Mouse (Mus musculus) liver, embryonic 11.5 days (tissue): ENCODE results near the gene Sit1. TPM values are rescaled to one million over a fixed set of nuclear protein-coding genes. Genes with fewer than 3 reads are reported as not detected.

Source experiments
- ATAC-seq: fragments of 200-750 bp; cut with Nextera tagmentation; replicated peaks from 2 replicates; pipeline ENCODE4 v1.8.0; 2017; ENCODE audit warnings: moderate number of reproducible peaks, mild to moderate bottlenecking, moderate TSS enrichment, moderate library complexity; ENCODE audit not compliant: low FRiP score
- DNase-seq: peaks from one replicate; pipeline ENCODE4 v3.0.0-alpha.2; 2017; ENCODE audit warnings: low spot score
- H3K27ac ChIP-seq: fragments of 300-500 bp; sonication (generic); 2 replicates; pipeline ENCODE4 v1.5.1; 2014; ENCODE audit warnings: mild to moderate bottlenecking, low read depth, low read length, control low read depth
- H3K27me3 ChIP-seq: fragments of 300-500 bp; sonication (generic); replicated peaks from 2 replicates; pipeline ENCODE4 v1.6.1; 2014; ENCODE audit warnings: low read length, mixed read lengths; ENCODE audit not compliant: control insufficient read depth, insufficient read depth
- H3K36me3 ChIP-seq: fragments of 300-500 bp; sonication (generic); 2 replicates; pipeline ENCODE4 v1.6.1; 2014; ENCODE audit warnings: mild to moderate bottlenecking, low read length, moderate library complexity, mixed read lengths; ENCODE audit not compliant: control insufficient read depth, insufficient read depth
- H3K4me1 ChIP-seq: fragments of 300-500 bp; sonication (generic); replicated peaks from 2 replicates; pipeline ENCODE4 v1.6.1; 2014; ENCODE audit warnings: low read length, mixed read lengths; ENCODE audit not compliant: control insufficient read depth, insufficient read depth
- H3K4me2 ChIP-seq: fragments of 300-500 bp; sonication (generic); 2 replicates; pipeline ENCODE4 v1.6.1; 2014; ENCODE audit warnings: mild to moderate bottlenecking, control low read depth, moderate library complexity
- H3K4me3 ChIP-seq: fragments of 300-500 bp; sonication (generic); 2 replicates; pipeline ENCODE4 v1.5.1; 2014; ENCODE audit warnings: low read depth, low read length, control low read depth
- H3K9ac ChIP-seq: fragments of 300-500 bp; sonication (generic); 2 replicates; pipeline ENCODE4 v1.6.1; 2014; ENCODE audit warnings: low read depth, low read length, control low read depth
- H3K9me3 ChIP-seq: fragments of 300-500 bp; sonication (generic); 2 replicates; pipeline ENCODE4 v1.6.1; 2016; ENCODE audit warnings: low read length, inconsistent platforms, mixed read lengths; ENCODE audit not compliant: control insufficient read depth
- WGBS: fragments of 180-500 bp; shearing (Covaris S2); extraction: QIAGEN DNeasy Blood & Tissue Kit; methylation state at CpG from one replicate; pipeline ENCODE4 v1.1.7; 2014; 5-methylcytosine and 5-hydroxymethylcytosine counted together
- polyA plus RNA-seq: library from polyadenylated mRNA; unstranded; fragments of >200 nt; fragmentation: Nextera tagmentation; extraction: Ambion mirVana; gene quantifications from 2 replicates; pipeline ENCODE4 v1.2.1, GENCODE M21; 2014

Sit1 gene
- polyA plus RNA-seq, 1 experiment from 2014 or later, result not detected

DNA sequence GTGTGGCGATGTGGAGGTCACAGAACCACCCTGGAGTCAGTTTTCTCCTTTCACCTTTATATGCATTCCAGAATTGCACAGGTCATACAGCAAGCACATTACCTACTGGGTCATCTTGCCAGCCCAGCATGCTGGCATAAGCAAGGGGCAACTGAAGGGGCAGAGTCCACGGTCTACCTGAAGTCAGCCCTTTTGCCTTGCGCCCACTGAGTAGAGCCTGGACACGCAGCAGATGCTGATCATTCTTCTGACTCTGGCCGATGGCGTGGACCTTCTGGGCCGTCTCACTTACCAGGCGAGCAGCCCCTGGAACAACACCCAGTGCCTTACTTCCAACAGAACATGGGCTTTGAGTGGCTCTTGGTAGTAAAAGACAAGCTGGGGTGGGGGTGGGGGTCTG, 13.9 kb upstream of the Sit1 start:
- no peak for DNase-seq
- Histone ChIP-seq H3K27ac (no peak overlapping the region), H3K9me3 (no peaks in the 10 kb centered on the region), H3K27me3 (no peaks in the 10 kb centered on the region), H3K36me3 (peaks cover 8% of the 10 kb centered on the region; the same call in 1 of the 2 replicates), H3K4me2 (peak overlapping the region; percentile 70), H3K4me3 (no peak overlapping the region), H3K9ac (no peak overlapping the region), H3K4me1 (peaks cover 16% of the 10 kb centered on the region)
- WGBS, result 93% methylated on average over 8 of the region's 8 CpGs
- ATAC-seq, result no peak

DNA sequence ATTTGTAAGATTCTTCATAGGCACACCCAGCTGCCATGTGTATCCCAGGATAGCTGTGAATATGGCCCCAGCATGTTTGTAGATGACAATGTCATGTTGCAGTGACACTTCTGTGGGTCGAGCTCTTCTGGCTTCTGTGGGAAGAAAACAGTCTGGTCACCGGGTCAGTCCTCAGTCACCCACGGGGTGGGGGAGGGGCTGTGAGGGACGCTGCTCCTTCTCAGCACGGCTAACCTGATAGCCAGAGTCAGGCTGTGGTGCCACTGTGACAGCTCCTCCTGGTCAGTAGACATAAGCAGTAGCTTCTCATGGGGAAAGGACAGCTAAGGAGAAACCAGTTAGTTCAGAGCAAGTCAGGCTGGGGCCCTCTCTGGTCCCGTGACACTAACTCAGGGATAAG, 13.1 kb upstream of the Sit1 start:
- no peak overlapping the region for H3K4me2 ChIP-seq
- WGBS, result 65% methylated on average over 6 of the region's 6 CpGs
- H3K4me3 ChIP-seq, result no peak overlapping the region
- DNase-seq (no peak), ATAC-seq (no peak)
- H3K27ac ChIP-seq, result no peak overlapping the region
- no peak overlapping the region for H3K9ac ChIP-seq
- H3K27me3 ChIP-seq, result no peaks in the 10 kb centered on the region
- no peaks in the 10 kb centered on the region for H3K9me3 ChIP-seq
- H3K36me3 ChIP-seq, result peaks cover 8% of the 10 kb centered on the region; the same call in 1 of the 2 replicates
- peaks cover 16% of the 10 kb centered on the region for H3K4me1 ChIP-seq

DNA sequence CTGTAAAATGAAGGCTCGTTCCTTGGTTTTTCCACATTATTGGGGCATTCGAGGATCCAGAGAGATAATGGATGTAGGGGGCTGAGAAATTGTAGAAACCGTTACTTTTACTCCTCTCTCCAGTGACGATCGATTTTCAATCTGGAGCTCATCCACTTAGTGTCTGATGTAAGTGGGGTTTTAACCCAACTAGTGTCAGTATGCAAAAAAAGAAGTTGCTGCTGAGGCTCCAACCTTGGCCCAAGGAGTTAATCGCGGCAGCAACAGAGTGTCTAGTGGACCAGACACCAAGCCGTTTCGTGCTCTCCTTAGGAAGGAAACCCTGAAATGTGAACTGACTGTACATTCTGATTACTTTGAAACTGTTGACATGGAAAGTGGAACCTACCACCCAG, 10.3 kb upstream of the Sit1 start:
- Histone ChIP-seq H3K4me1 (peaks cover 15% of the 10 kb centered on the region), H3K27ac (peak overlapping the region; percentile 66; the same call in 1 of the 2 replicates), H3K9ac (peak overlapping the region; percentile 77), H3K27me3 (no peaks in the 10 kb centered on the region), H3K36me3 (peaks cover 8% of the 10 kb centered on the region; the same call in 1 of the 2 replicates), H3K4me3 (peak overlapping the region; percentile 69), H3K4me2 (peak overlapping the region; percentile 66), H3K9me3 (no peaks in the 10 kb centered on the region)
- no peak for DNase-seq
- no peak for ATAC-seq
- WGBS, result 1% methylated on average over 9 of the region's 9 CpGs

DNA sequence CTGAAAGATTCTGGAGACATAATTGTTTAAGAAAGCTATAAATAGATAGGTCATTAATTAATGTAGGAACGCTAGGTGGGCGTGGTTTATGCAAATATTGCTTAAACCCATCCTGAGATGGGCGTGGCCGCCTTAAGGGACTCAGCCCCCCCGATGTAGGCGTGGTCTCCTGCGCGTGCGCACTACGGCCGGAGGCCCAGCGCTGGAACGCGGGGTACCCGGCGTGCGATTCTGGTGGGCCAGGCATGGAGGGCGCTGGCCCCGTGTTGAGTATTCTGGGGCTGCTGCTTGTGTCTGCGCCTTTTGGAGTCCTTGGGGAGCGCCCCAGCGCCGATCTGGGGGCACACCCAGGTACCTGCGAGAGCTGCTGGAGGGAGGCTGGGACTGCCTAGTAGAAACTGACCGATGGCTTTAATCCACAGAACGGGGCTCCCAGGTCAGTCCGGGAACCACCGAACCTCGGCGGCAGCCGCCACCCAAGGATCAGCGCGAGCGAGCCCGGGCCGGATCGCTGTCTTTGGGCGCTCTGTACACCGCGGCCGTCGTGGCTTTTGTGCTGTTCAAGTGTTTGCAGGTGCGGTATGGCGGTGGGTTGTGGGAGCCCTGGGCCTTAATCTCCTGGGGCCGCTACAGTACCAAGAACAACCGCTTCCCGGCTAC, 9.8 kb upstream of the Sit1 start:
- peak overlapping the region; percentile 66 for H3K4me2 ChIP-seq
- H3K4me1 ChIP-seq, result peaks cover 9% of the 10 kb centered on the region
- peak overlapping the region; percentile 66 for H3K27ac ChIP-seq
- no peaks in the 10 kb centered on the region for H3K27me3 ChIP-seq
- DNase-seq, result peak; percentile 96
- H3K9me3 ChIP-seq, result no peaks in the 10 kb centered on the region
- peaks cover 8% of the 10 kb centered on the region; the same call in 1 of the 2 replicates for H3K36me3 ChIP-seq
- whole genome bisulfite sequencing, result 0% methylated on average over 47 of the region's 47 CpGs
- peak overlapping the region; percentile 69 for H3K4me3 ChIP-seq
- peak overlapping the region; percentile 77 for H3K9ac ChIP-seq
- ATAC-seq, result peak; percentile 82

DNA sequence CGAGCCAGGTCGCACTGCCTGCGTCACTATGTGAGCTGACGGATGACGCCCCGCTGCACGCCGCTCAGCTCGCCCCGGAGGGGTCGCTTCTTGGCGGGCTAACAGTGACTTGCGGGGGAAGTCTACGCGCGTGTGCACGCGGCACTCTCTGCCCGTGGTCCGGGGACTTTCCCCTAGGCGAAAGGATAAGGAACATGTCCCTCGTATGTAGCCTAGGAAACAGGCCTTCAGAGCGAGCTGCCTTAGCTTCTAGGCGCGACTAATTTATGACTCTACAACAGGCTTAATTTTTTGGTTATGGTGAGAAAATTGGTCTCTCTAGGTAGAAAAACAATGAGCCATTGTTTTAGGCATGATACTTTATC, 9.3 kb upstream of the Sit1 start, which contains the start of gene Ccdc107:
Gene Ccdc107, plus strand, starts transcription at position 80 of the 365 bp plus-strand sequence.
- peak within 1 kb of the TSS; percentile 69 for H3K4me3 ChIP-seq
- H3K9me3 ChIP-seq, result no peaks in the 10 kb centered on the region
- H3K36me3 ChIP-seq, result peaks cover 8% of the 10 kb centered on the region; the same call in 1 of the 2 replicates
- H3K27me3 ChIP-seq, result no peaks in the 10 kb centered on the region
- ATAC-seq (peak; percentile 97), DNase-seq (peak; percentile 88)
- peak within 1 kb of the TSS; percentile 66 for H3K4me2 ChIP-seq
- whole genome bisulfite sequencing, result under 1% methylated on average over 25 of the region's 25 CpGs
- H3K27ac ChIP-seq, result peak within 1 kb of the TSS; percentile 66
- peaks cover 4% of the 10 kb centered on the region for H3K4me1 ChIP-seq
- peak within 1 kb of the TSS; percentile 77 for H3K9ac ChIP-seq

DNA sequence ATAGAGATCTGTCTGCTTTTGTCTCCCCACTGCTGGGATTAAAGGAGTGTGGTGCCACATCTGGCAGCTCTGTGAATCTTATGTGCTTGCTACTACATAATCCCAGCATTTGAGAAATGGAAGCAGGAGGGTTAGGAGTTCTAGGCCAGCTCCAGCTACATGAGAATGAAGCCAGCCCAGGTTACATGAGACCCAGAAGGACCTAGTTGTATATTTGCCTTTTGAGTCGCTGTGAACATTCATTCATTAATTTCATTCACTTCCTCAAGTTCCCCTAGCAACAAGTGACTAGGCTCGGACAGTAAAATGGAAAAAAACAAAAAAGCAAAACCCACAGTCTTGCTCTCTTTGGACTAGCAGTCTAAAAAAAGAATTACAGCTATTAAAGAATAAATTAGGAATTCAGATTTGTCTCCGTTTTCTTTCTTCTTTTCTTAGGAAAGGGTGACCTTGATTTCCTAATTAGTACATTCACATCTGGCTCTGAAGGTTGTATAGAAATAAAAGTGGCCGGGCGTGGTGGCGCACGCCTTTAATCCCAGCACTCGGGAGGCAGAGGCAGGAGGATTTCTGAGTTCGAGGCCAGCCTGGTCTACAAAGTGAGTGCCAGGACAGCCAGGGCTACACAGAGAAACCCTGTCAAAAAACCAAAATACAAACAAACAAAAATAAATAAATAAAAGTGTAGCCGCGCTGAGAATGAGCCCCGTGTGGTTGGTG, 8.7 kb upstream of the Sit1 start:
- H3K9ac ChIP-seq, result no peak overlapping the region
- no peak overlapping the region for H3K27ac ChIP-seq
- WGBS, result 44% methylated on average over 12 of the region's 12 CpGs
- ATAC-seq (no peak), DNase-seq (no peak)
- H3K9me3 ChIP-seq, result no peaks in the 10 kb centered on the region
- peak overlapping the region; percentile 20 for H3K4me3 ChIP-seq
- H3K4me1 ChIP-seq, result peaks cover 3% of the 10 kb centered on the region
- no peaks in the 10 kb centered on the region for H3K27me3 ChIP-seq
- H3K4me2 ChIP-seq, result peak overlapping the region; percentile 54
- H3K36me3 ChIP-seq, result peaks cover 5% of the 10 kb centered on the region; the same call in 1 of the 2 replicates

DNA sequence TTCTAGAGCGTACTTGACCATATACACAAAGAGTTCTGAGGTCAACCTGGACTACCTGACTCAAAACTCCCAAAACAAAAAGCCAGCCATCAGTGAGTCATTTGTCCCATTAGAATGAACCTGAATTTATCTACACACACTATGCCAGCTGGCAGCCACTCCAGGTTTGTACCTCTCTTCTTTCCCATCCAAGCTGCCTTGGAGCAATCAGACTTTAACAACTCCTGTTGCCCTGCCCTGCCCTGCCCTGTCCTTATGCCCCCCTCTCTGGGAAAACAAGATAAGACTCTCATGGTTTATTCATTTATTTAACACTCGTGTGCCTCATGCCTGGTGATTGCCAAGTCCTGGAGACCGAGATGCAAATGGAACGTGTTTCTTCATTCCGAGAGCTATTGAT, 7.3 kb upstream of the Sit1 start:
- Histone ChIP-seq H3K9ac (no peak overlapping the region), H3K27ac (no peak overlapping the region)

DNA sequence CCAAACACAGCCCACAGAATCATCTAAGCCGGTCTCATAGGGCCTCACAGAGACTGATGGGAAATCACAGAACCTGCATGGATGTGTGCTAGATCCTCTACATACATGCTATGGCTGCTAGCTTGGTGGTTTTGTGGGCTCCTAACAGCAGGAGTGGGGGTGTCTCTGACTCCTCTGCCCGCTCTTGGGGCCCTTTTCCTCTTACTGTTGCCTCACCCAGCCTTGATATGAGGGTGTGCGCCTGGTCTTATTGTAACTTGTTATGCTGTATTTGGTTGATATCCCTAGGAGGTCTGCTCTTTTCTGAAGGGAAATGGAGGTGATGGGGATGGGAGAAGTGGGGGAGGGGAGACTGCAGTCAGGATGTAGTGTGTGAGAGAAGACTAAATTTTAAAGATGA, 6.1 kb upstream of the Sit1 start:
- H3K9me3 ChIP-seq, result no peaks in the 10 kb centered on the region
- no peak overlapping the region for H3K9ac ChIP-seq
- ATAC-seq (no peak), DNase-seq (no peak)
- H3K27ac ChIP-seq, result no peak overlapping the region
- WGBS, result 92% methylated on average over 3 of the region's 3 CpGs
- H3K4me2 ChIP-seq, result no peak overlapping the region
- no peak overlapping the region for H3K4me3 ChIP-seq
- no peaks in the 10 kb centered on the region for H3K36me3 ChIP-seq
- no peaks in the 10 kb centered on the region; the same call in 1 of the 2 replicates for H3K4me1 ChIP-seq
- H3K27me3 ChIP-seq, result no peaks in the 10 kb centered on the region

More for the DNA sequence above, 7.3 kb upstream of the Sit1 start:
- Histone ChIP-seq H3K27me3 (no peaks in the 10 kb centered on the region), H3K36me3 (no peaks in the 10 kb centered on the region; the same call in 1 of the 2 replicates), H3K4me2 (0 out of 2 replicates have a peak overlapping the region, but pooled peaks have one; percentile 0), H3K4me1 (peaks cover 3% of the 10 kb centered on the region), H3K4me3 (no peak overlapping the region), H3K9me3 (no peaks in the 10 kb centered on the region)
- DNase-seq, result no peak
- no peak for ATAC-seq
- 71% methylated on average over 5 of the region's 5 CpGs for whole genome bisulfite sequencing
